Mouse (Mus musculus): ENCODE measurements at regions not wholly inside any gene's neighbourhood (a gene's known extent, or its start where the extent isn't known, plus 50 kb on each side); places are given as distances from the start of the nearest gene placed in this dataset.

GRCm38 (mm10) chr2:108584799-108585198, 695.7 kb upstream of the Kif18a start:
- Histone ChIP-seq H3K9ac (ENCODE audit: low read depth, low read length) (no peak overlapping the region), H3K4me1 (ENCODE audit: control insufficient read depth, insufficient read depth, low read length) (no peaks in the 10 kb centered on the region), H3K9me3 (ENCODE audit: control insufficient read depth, low read length) (no peaks in the 10 kb centered on the region), H3K4me2 (replicated peaks; ENCODE audit: low read depth, low read length) (no peak overlapping the region), H3K4me3 (ENCODE audit: low read length) (no peak overlapping the region), H3K36me3 (ENCODE audit: control insufficient read depth, insufficient read depth, low read length) (no peaks in the 10 kb centered on the region), H3K27ac (ENCODE audit: low read depth, low read length) (no peak overlapping the region), H3K27me3 (ENCODE audit: control insufficient read depth, insufficient read depth, low read length) (no peaks in the 10 kb centered on the region)
- no peak for ATAC-seq (ENCODE audit: low FRiP score, low TSS enrichment)

GRCm38 (mm10) chr2:108593555-108593954, 687.0 kb upstream of the Kif18a start:
- 90% methylated on average over 3 of the region's 3 CpGs for WGBS
- Histone ChIP-seq H3K36me3 (ENCODE audit: control insufficient read depth, insufficient read depth, low read length) (no peaks in the 10 kb centered on the region), H3K9me3 (ENCODE audit: control insufficient read depth, low read length) (no peaks in the 10 kb centered on the region), H3K27ac (ENCODE audit: low read depth, low read length) (no peak overlapping the region), H3K9ac (ENCODE audit: low read depth, low read length) (no peak overlapping the region), H3K27me3 (ENCODE audit: control insufficient read depth, insufficient read depth, low read length) (no peaks in the 10 kb centered on the region), H3K4me3 (ENCODE audit: low read length) (no peak overlapping the region), H3K4me2 (replicated peaks; ENCODE audit: low read depth, low read length) (no peak overlapping the region), H3K4me1 (ENCODE audit: control insufficient read depth, insufficient read depth, low read length) (no peaks in the 10 kb centered on the region)
- ATAC-seq (ENCODE audit: low FRiP score, low TSS enrichment) = no peak

GRCm38 (mm10) chr2:108600346-108600745, 680.2 kb upstream of the Kif18a start:
- Histone ChIP-seq H3K4me2 (replicated peaks; ENCODE audit: low read depth, low read length) (no peak overlapping the region), H3K9me3 (ENCODE audit: control insufficient read depth, low read length) (no peaks in the 10 kb centered on the region), H3K4me1 (ENCODE audit: control insufficient read depth, insufficient read depth, low read length) (no peaks in the 10 kb centered on the region), H3K4me3 (ENCODE audit: low read length) (no peak overlapping the region), H3K9ac (ENCODE audit: low read depth, low read length) (no peak overlapping the region), H3K36me3 (ENCODE audit: control insufficient read depth, insufficient read depth, low read length) (no peaks in the 10 kb centered on the region), H3K27ac (ENCODE audit: low read depth, low read length) (no peak overlapping the region), H3K27me3 (ENCODE audit: control insufficient read depth, insufficient read depth, low read length) (no peaks in the 10 kb centered on the region)
- 37% methylated on average over 1 of the region's 1 CpGs for WGBS
- no peak for ATAC-seq (ENCODE audit: low FRiP score, low TSS enrichment)

GRCm38 (mm10) chr2:108619580-108619979, 661.0 kb upstream of the Kif18a start:
- H3K4me2 ChIP-seq (replicated peaks; ENCODE audit: low read depth, low read length) = no peak overlapping the region
- no peak overlapping the region for H3K4me3 ChIP-seq (ENCODE audit: low read length)
- H3K27ac ChIP-seq (ENCODE audit: low read depth, low read length) = no peak overlapping the region
- no peak for ATAC-seq (ENCODE audit: low FRiP score, low TSS enrichment)
- H3K9me3 ChIP-seq (ENCODE audit: control insufficient read depth, low read length) = no peaks in the 10 kb centered on the region
- H3K4me1 ChIP-seq (ENCODE audit: control insufficient read depth, insufficient read depth, low read length) = no peaks in the 10 kb centered on the region
- no peaks in the 10 kb centered on the region for H3K27me3 ChIP-seq (ENCODE audit: control insufficient read depth, insufficient read depth, low read length)
- no peaks in the 10 kb centered on the region for H3K36me3 ChIP-seq (ENCODE audit: control insufficient read depth, insufficient read depth, low read length)
- H3K9ac ChIP-seq (ENCODE audit: low read depth, low read length) = no peak overlapping the region

GRCm38 (mm10) chr2:108622367-108623162, 658.0 kb upstream of the Kif18a start:
- Histone ChIP-seq H3K4me1 (ENCODE audit: control insufficient read depth, insufficient read depth, low read length) (no peaks in the 10 kb centered on the region), H3K27me3 (ENCODE audit: control insufficient read depth, insufficient read depth, low read length) (no peaks in the 10 kb centered on the region), H3K27ac (ENCODE audit: low read depth, low read length) (no peak overlapping the region), H3K36me3 (ENCODE audit: control insufficient read depth, insufficient read depth, low read length) (no peaks in the 10 kb centered on the region), H3K9me3 (ENCODE audit: control insufficient read depth, low read length) (no peaks in the 10 kb centered on the region), H3K9ac (ENCODE audit: low read depth, low read length) (no peak overlapping the region), H3K4me2 (replicated peaks; ENCODE audit: low read depth, low read length) (no peak overlapping the region), H3K4me3 (ENCODE audit: low read length) (no peak overlapping the region)
- WGBS = 63% methylated on average over 4 of the region's 4 CpGs
- no peak; the same call in 1 of the 2 replicates for ATAC-seq (ENCODE audit: low FRiP score, low TSS enrichment)

- no peak overlapping the region for H3K4me2 ChIP-seq (replicated peaks; ENCODE audit: low read depth, low read length)
- no peak overlapping the region for H3K27ac ChIP-seq (ENCODE audit: low read depth, low read length)
- no peaks in the 10 kb centered on the region for H3K36me3 ChIP-seq (ENCODE audit: control insufficient read depth, insufficient read depth, low read length)
- H3K9me3 ChIP-seq (ENCODE audit: control insufficient read depth, low read length) = no peaks in the 10 kb centered on the region
- no peaks in the 10 kb centered on the region for H3K27me3 ChIP-seq (ENCODE audit: control insufficient read depth, insufficient read depth, low read length)
- ATAC-seq (ENCODE audit: low FRiP score, low TSS enrichment) = no peak
- 80% methylated on average over 4 of the region's 4 CpGs for WGBS
- H3K4me1 ChIP-seq (ENCODE audit: control insufficient read depth, insufficient read depth, low read length) = no peaks in the 10 kb centered on the region
- H3K9ac ChIP-seq (ENCODE audit: low read depth, low read length) = no peak overlapping the region
- H3K4me3 ChIP-seq (ENCODE audit: low read length) = no peak overlapping the region
Measured at GRCm38 (mm10) chr2:108635644-108636043, 644.9 kb upstream of the Kif18a start.

- Histone ChIP-seq H3K4me3 (ENCODE audit: low read length) (no peak overlapping the region), H3K9ac (ENCODE audit: low read depth, low read length) (no peak overlapping the region), H3K27ac (ENCODE audit: low read depth, low read length) (no peak overlapping the region), H3K9me3 (ENCODE audit: control insufficient read depth, low read length) (no peaks in the 10 kb centered on the region), H3K36me3 (ENCODE audit: control insufficient read depth, insufficient read depth, low read length) (no peaks in the 10 kb centered on the region), H3K4me1 (ENCODE audit: control insufficient read depth, insufficient read depth, low read length) (no peaks in the 10 kb centered on the region), H3K4me2 (replicated peaks; ENCODE audit: low read depth, low read length) (no peak overlapping the region), H3K27me3 (ENCODE audit: control insufficient read depth, insufficient read depth, low read length) (no peaks in the 10 kb centered on the region)
- 57% methylated on average over 4 of the region's 4 CpGs for WGBS
- no peak for ATAC-seq (ENCODE audit: low FRiP score, low TSS enrichment)
Measured at GRCm38 (mm10) chr2:108660697-108661388, 619.7 kb upstream of the Kif18a start.

GRCm38 (mm10) chr2:108677777-108678380, 602.7 kb upstream of the Kif18a start:
- Histone ChIP-seq H3K4me2 (replicated peaks; ENCODE audit: low read depth, low read length) (no peak overlapping the region), H3K27me3 (ENCODE audit: control insufficient read depth, insufficient read depth, low read length) (no peaks in the 10 kb centered on the region), H3K27ac (ENCODE audit: low read depth, low read length) (no peak overlapping the region), H3K9me3 (ENCODE audit: control insufficient read depth, low read length) (no peaks in the 10 kb centered on the region), H3K9ac (ENCODE audit: low read depth, low read length) (no peak overlapping the region), H3K4me3 (ENCODE audit: low read length) (no peak overlapping the region), H3K36me3 (ENCODE audit: control insufficient read depth, insufficient read depth, low read length) (no peaks in the 10 kb centered on the region), H3K4me1 (ENCODE audit: control insufficient read depth, insufficient read depth, low read length) (no peaks in the 10 kb centered on the region)
- ATAC-seq (ENCODE audit: low FRiP score, low TSS enrichment) = no peak
- WGBS = 36% methylated on average over 2 of the region's 2 CpGs

- WGBS = 93% methylated on average over 3 of the region's 3 CpGs
- Histone ChIP-seq H3K4me1 (ENCODE audit: control insufficient read depth, insufficient read depth, low read length) (no peaks in the 10 kb centered on the region), H3K4me2 (replicated peaks; ENCODE audit: low read depth, low read length) (no peak overlapping the region)
Measured at GRCm38 (mm10) chr2:108681574-108681973, 599.0 kb upstream of the Kif18a start.

More at GRCm38 (mm10) chr2:108681574-108681973, 599.0 kb upstream of the Kif18a start:
- no peak overlapping the region for H3K4me3 ChIP-seq (ENCODE audit: low read length)
- H3K9me3 ChIP-seq (ENCODE audit: control insufficient read depth, low read length) = no peaks in the 10 kb centered on the region
- H3K36me3 ChIP-seq (ENCODE audit: control insufficient read depth, insufficient read depth, low read length) = no peaks in the 10 kb centered on the region
- no peaks in the 10 kb centered on the region for H3K27me3 ChIP-seq (ENCODE audit: control insufficient read depth, insufficient read depth, low read length)
- no peak for ATAC-seq (ENCODE audit: low FRiP score, low TSS enrichment)
- H3K27ac ChIP-seq (ENCODE audit: low read depth, low read length) = no peak overlapping the region
- no peak overlapping the region for H3K9ac ChIP-seq (ENCODE audit: low read depth, low read length)

Data from kidney, embryonic 14.5 days (tissue).